26 mouse cellular contexts compared by ENCODE assay signal in genomic region chr1:164572183-164572582, GRCm38 (mm10).
DNase-seq lines count a peak whose midpoint lies in the region; ATAC-seq and TF ChIP-seq lines count a peak whose summit lies in the region.
"Had no signal": no experiment of that assay in that cellular context is flagged by ENCODE, and none has a peak within 500 bp of the region (broad histone marks: within the 10 kb centered on the region; RNA-seq: fewer than 3 reads in every experiment).

No protein-coding gene starts in this region.

- H3K9ac ChIP-seq in heart, postnatal 0 days (replicated peaks; ENCODE audit: low read depth, low read length): no peak overlapping the region
- H3K9ac ChIP-seq in CH12.LX (ENCODE audit: insufficient read depth, low read depth): no peak overlapping the region
- H3K9ac ChIP-seq in kidney, embryonic 14.5 days (ENCODE audit: low read depth, low read length): no peak overlapping the region
- H3K9ac ChIP-seq: embryonic facial prominence, embryonic 12.5 days; forebrain, embryonic 15.5 days; limb, embryonic 12.5 days; liver, embryonic 12.5 days; lung, embryonic 14.5 days; midbrain, embryonic 15.5 days had no signal

- H3K27me3 ChIP-seq in heart, postnatal 0 days (ENCODE audit: control insufficient read depth, insufficient read depth, low read length): no peaks in the 10 kb centered on the region
- H3K27me3 ChIP-seq in spleen, adult 2 months (ENCODE audit: control insufficient read depth, insufficient read depth, low read length): no peaks in the 10 kb centered on the region
- H3K27me3 ChIP-seq in CH12.LX (replicated peaks): no peaks in the 10 kb centered on the region
- no peaks in the 10 kb centered on the region for H3K27me3 ChIP-seq in splenic B cell, adult 2 months (ENCODE audit: control insufficient read depth, insufficient read depth, low read length, poor library complexity, severe bottlenecking)
- no peaks in the 10 kb centered on the region for H3K27me3 ChIP-seq in kidney, embryonic 14.5 days (ENCODE audit: control insufficient read depth, insufficient read depth, low read length)
- H3K27me3 ChIP-seq: embryonic facial prominence, embryonic 12.5 days; forebrain, embryonic 15.5 days; limb, embryonic 12.5 days; liver, embryonic 12.5 days; midbrain, embryonic 15.5 days had no signal

- no peaks in the 10 kb centered on the region for H3K79me2 ChIP-seq in CH12.LX (replicated peaks; ENCODE audit: control insufficient read depth, extremely low read depth, insufficient read depth, poor library complexity, severe bottlenecking)

- 0 out of 2 replicates have a peak, but pooled peaks have one; percentile 6 for ATAC-seq in heart, postnatal 0 days (ENCODE audit: insufficient read depth, low read depth)
- no peak for ATAC-seq in kidney, embryonic 14.5 days (ENCODE audit: low FRiP score, low TSS enrichment)
- ATAC-seq: forebrain, embryonic 15.5 days; hindbrain, embryonic 16.5 days; liver, embryonic 12.5 days; midbrain, embryonic 15.5 days had no signal

- DNase-seq in heart, postnatal 0 days (ENCODE audit: low spot score): no peak
- DNase-seq in heart, adult 8-10 months (ENCODE audit: low spot score): no peak
- no peak for DNase-seq in spleen, adult 2 months (ENCODE audit: low read depth in 1 of 2, low spot score in 2 of 2)
- no peak for DNase-seq in spleen, postnatal 14 days (ENCODE audit: low spot score in 2 of 2)
- no peak for DNase-seq in CH12.LX (ENCODE audit: extremely low read depth)
- DNase-seq in splenic B cell, adult 2 months (ENCODE audit: low read depth, low spot score): peak; percentile 18
- no peak for DNase-seq in ovary, postnatal 36 days (ENCODE audit: low spot score)
- DNase-seq: cerebellum, adult 11 months; cerebellum, adult 9-10 months; cerebellum, postnatal 36 days; gastrocnemius, adult 2 months; gastrocnemius, postnatal 36 days; kidney, adult 9 months; kidney, postnatal 14 days; lung, embryonic 14.5 days; lung, postnatal 14 days had no signal

- no peak overlapping the region for H3K27ac ChIP-seq in heart, postnatal 0 days (ENCODE audit: low read depth)
- peak overlapping the region; percentile 10; the same call in 1 of the 2 replicates for H3K27ac ChIP-seq in spleen, adult 2 months (ENCODE audit: insufficient read depth, low read length)
- H3K27ac ChIP-seq in CH12.LX (ENCODE audit: insufficient read depth, low read depth): no peak overlapping the region
- H3K27ac ChIP-seq in kidney, embryonic 14.5 days (ENCODE audit: low read depth, low read length): no peak overlapping the region
- H3K27ac ChIP-seq: embryonic facial prominence, embryonic 12.5 days; forebrain, embryonic 10.5 days; forebrain, embryonic 15.5 days; gastrocnemius, adult 2 months; left cerebral cortex, adult 2 months; limb, embryonic 12.5 days; liver, embryonic 12.5 days; midbrain, embryonic 10.5 days; midbrain, embryonic 15.5 days had no signal

- no peak for TF ChIP-seq EP300 in heart, postnatal 0 days (IDR thresholded peaks at IDR 0.05; ENCODE audit: low read depth)
- no peak; the same call in 1 of the 2 replicates for TF ChIP-seq EP300 in CH12.LX (IDR thresholded peaks at IDR 0.05; ENCODE audit: low read length)

- no peak for TF ChIP-seq CTCF in heart, postnatal 0 days (IDR thresholded peaks at IDR 0.05; ENCODE audit: low read depth)
- TF ChIP-seq CTCF in spleen, adult 2 months (IDR thresholded peaks at IDR 0.05; ENCODE audit: extremely low read depth, insufficient read depth, insufficient read length, insufficient replicate concordance): no peak
- TF ChIP-seq CTCF in CH12.LX (conservative IDR thresholded peaks at IDR 0.05 in 1 of 2, IDR thresholded peaks at IDR 0.05 in 1 of 2; ENCODE audit: low read depth in 2 of 2, low read length in 2 of 2): no peak

- no peak overlapping the region for H3K4me2 ChIP-seq in heart, postnatal 0 days (ENCODE audit: low read depth, low read length)
- H3K4me2 ChIP-seq in CH12.LX (ENCODE audit: insufficient read depth, low read depth, poor library complexity, severe bottlenecking): no peak overlapping the region
- no peak overlapping the region for H3K4me2 ChIP-seq in kidney, embryonic 14.5 days (replicated peaks; ENCODE audit: low read depth, low read length)
- H3K4me2 ChIP-seq: embryonic facial prominence, embryonic 12.5 days; forebrain, embryonic 15.5 days; limb, embryonic 12.5 days; liver, embryonic 12.5 days; lung, embryonic 14.5 days; midbrain, embryonic 15.5 days had no signal

- WGBS in heart, postnatal 0 days: 20% methylated on average over 4 of the region's 4 CpGs
- WGBS in spleen, adult 2 months: 18% methylated on average over 4 of the region's 4 CpGs
- WGBS in kidney, embryonic 14.5 days: 46% methylated on average over 4 of the region's 4 CpGs

- no peaks in the 10 kb centered on the region for H3K9me3 ChIP-seq in heart, postnatal 0 days (replicated peaks; ENCODE audit: control insufficient read depth, low read length)
- H3K9me3 ChIP-seq in CH12.LX (replicated peaks; ENCODE audit: low read length): no peaks in the 10 kb centered on the region
- no peaks in the 10 kb centered on the region for H3K9me3 ChIP-seq in kidney, embryonic 14.5 days (ENCODE audit: control insufficient read depth, low read length)
- H3K9me3 ChIP-seq: embryonic facial prominence, embryonic 12.5 days; forebrain, embryonic 10.5 days; forebrain, embryonic 15.5 days; limb, embryonic 12.5 days; liver, embryonic 12.5 days; midbrain, embryonic 10.5 days; midbrain, embryonic 15.5 days had no signal

- no peak for TF ChIP-seq RAD21 in CH12.LX (IDR thresholded peaks at IDR 0.05; ENCODE audit: low read depth, low read length)

- peaks cover 30% of the 10 kb centered on the region for H3K4me1 ChIP-seq in heart, postnatal 0 days (ENCODE audit: control insufficient read depth, insufficient read depth)
- H3K4me1 ChIP-seq in spleen, adult 2 months (ENCODE audit: control insufficient read depth, insufficient read depth, insufficient read length): peaks cover 12% of the 10 kb centered on the region
- H3K4me1 ChIP-seq in CH12.LX (ENCODE audit: control insufficient read depth in 1 of 2, insufficient read depth in 2 of 2): peaks cover 12 to 18% of the 10 kb centered on the region in 2 experiments
- H3K4me1 ChIP-seq in kidney, embryonic 14.5 days (ENCODE audit: control insufficient read depth, insufficient read depth, low read length): no peaks in the 10 kb centered on the region
- H3K4me1 ChIP-seq: embryonic facial prominence, embryonic 12.5 days; limb, embryonic 12.5 days; liver, embryonic 12.5 days had no signal

- no peak overlapping the region for H3K4me3 ChIP-seq in heart, postnatal 0 days (ENCODE audit: low read depth, low read length)
- no peak overlapping the region for H3K4me3 ChIP-seq in spleen, adult 2 months (ENCODE audit: extremely low read depth, insufficient read depth, insufficient read length)
- H3K4me3 ChIP-seq in CH12.LX (replicated peaks in 1 of 3; ENCODE audit: low read depth in 2 of 3, low read length in 2 of 3, poor library complexity in 1 of 3): no peak overlapping the region
- H3K4me3 ChIP-seq in kidney, embryonic 14.5 days (ENCODE audit: low read length): no peak overlapping the region
- H3K4me3 ChIP-seq: embryonic facial prominence, embryonic 12.5 days; forebrain, embryonic 10.5 days; forebrain, embryonic 15.5 days; gastrocnemius, adult 2 months; left cerebral cortex, adult 2 months; limb, embryonic 12.5 days; liver, embryonic 12.5 days; midbrain, embryonic 10.5 days; midbrain, embryonic 15.5 days had no signal

- dilution Hi-C loops in CH12.LX (cut with MboI; ENCODE audit: extremely low pct_ligation_motif_present, extremely low pct_unique_long_range_greater_than_20kb, low sequenced_read_pairs): no loop called here

- in situ Hi-C loops in CH12.LX (cut with MboI; ENCODE audit: low pct_ligation_motif_present, low pct_unique_long_range_greater_than_20kb, low sequenced_read_pairs): no loop called here

- H3K36me3 ChIP-seq in heart, postnatal 0 days (replicated peaks; ENCODE audit: control insufficient read depth, insufficient read depth, low read length): no peaks in the 10 kb centered on the region
- H3K36me3 ChIP-seq in spleen, adult 2 months (ENCODE audit: control insufficient read depth, insufficient read depth, low read length): no peaks in the 10 kb centered on the region
- H3K36me3 ChIP-seq in CH12.LX (replicated peaks in 1 of 2; ENCODE audit: control insufficient read depth in 1 of 2, insufficient read depth in 1 of 2, low read length in 1 of 2): no peaks in the 10 kb centered on the region
- H3K36me3 ChIP-seq in splenic B cell, adult 2 months (ENCODE audit: control insufficient read depth, insufficient read depth, low read length, poor library complexity, severe bottlenecking): no peaks in the 10 kb centered on the region
- no peaks in the 10 kb centered on the region for H3K36me3 ChIP-seq in kidney, embryonic 14.5 days (ENCODE audit: control insufficient read depth, insufficient read depth, low read length)
- H3K36me3 ChIP-seq: embryonic facial prominence, embryonic 12.5 days; forebrain, embryonic 10.5 days; forebrain, embryonic 15.5 days; limb, embryonic 12.5 days; liver, embryonic 12.5 days; midbrain, embryonic 10.5 days; midbrain, embryonic 15.5 days had no signal

- TF ChIP-seq POLR2A in spleen, adult 2 months (IDR thresholded peaks at IDR 0.05; ENCODE audit: low read depth, low read length): no peak
- TF ChIP-seq POLR2A in CH12.LX (IDR thresholded peaks at IDR 0.05; ENCODE audit: low read depth, low read length): no peak

TF ChIP-seq in CH12.LX, 34 proteins besides CTCF, POLR2A, EP300 and RAD21:
- TF ChIP-seq NELFE (IDR thresholded peaks at IDR 0.05; ENCODE audit: low read depth, low read length) (no peak), JUN (IDR thresholded peaks at IDR 0.05; ENCODE audit: insufficient read depth, low read depth, low read length) (no peak), ELF1 (IDR thresholded peaks at IDR 0.05; ENCODE audit: low read depth, low read length) (no peak), ZNF384 (IDR thresholded peaks at IDR 0.05; ENCODE audit: low read depth, low read length) (no peak), MAZ (IDR thresholded peaks at IDR 0.05; ENCODE audit: low read depth, low read length) (no peak), HCFC1 (IDR thresholded peaks at IDR 0.05; ENCODE audit: low read depth, low read length) (no peak), UBTF (IDR thresholded peaks at IDR 0.05; ENCODE audit: low read depth, low read length) (no peak), SMC3 (IDR thresholded peaks at IDR 0.05; ENCODE audit: low read depth, low read length) (no peak), ETS1 (conservative IDR thresholded peaks at IDR 0.05; ENCODE audit: low read depth, low read length) (0 out of 2 replicates have a peak, but pooled peaks have one; percentile 24), POLR2AphosphoS2 (IDR thresholded peaks at IDR 0.05; ENCODE audit: low read depth, low read length) (no peak), ZC3H11A (IDR thresholded peaks at IDR 0.05; ENCODE audit: low read depth, low read length) (no peak), TCF12 (IDR thresholded peaks at IDR 0.05; ENCODE audit: low read depth, low read length) (peak; percentile 22; the same call in 1 of the 2 replicates)
TF ChIP-seq in CH12.LX: peak in this region for 2.
